Mouse (Mus musculus): Measurements from ENCODE around the gene Gmds. TPM values are rescaled to one million over a fixed set of nuclear protein-coding genes. Genes with fewer than 3 reads are reported as not detected.

Gmds gene
- polyA plus RNA-seq, 1 experiment from 2014 or later: 14.6 TPM

- H3K4me3 ChIP-seq: no peak overlapping the region
- no peak for ATAC-seq
- H3K4me2 ChIP-seq: no peak overlapping the region
- no peaks in the 10 kb centered on the region for H3K9me3 ChIP-seq (replicated peaks)
- H3K27me3 ChIP-seq (replicated peaks): no peaks in the 10 kb centered on the region
- H3K4me1 ChIP-seq: peaks cover 6% of the 10 kb centered on the region; the same call in 1 of the 2 replicates
- H3K27ac ChIP-seq: no peak overlapping the region
- WGBS (ENCODE audit: insufficient replicate concordance): 18% methylated on average over 4 of the region's 4 CpGs
- H3K9ac ChIP-seq: no peak overlapping the region
- H3K36me3 ChIP-seq: no peaks in the 10 kb centered on the region
These were observed 86.3 kb downstream of the Gmds start for GRCm38 (mm10) chr13:32252276-32252675.

- Histone ChIP-seq H3K4me2 (no peak overlapping the region), H3K36me3 (no peaks in the 10 kb centered on the region), H3K27me3 (replicated peaks) (no peaks in the 10 kb centered on the region), H3K27ac (no peak overlapping the region), H3K4me1 (no peaks in the 10 kb centered on the region), H3K9ac (no peak overlapping the region), H3K9me3 (replicated peaks) (no peaks in the 10 kb centered on the region), H3K4me3 (no peak overlapping the region)
- 39% methylated on average over 4 of the region's 4 CpGs for WGBS (ENCODE audit: insufficient replicate concordance)
- no peak for ATAC-seq
These were observed 96.3 kb downstream of the Gmds start for GRCm38 (mm10) chr13:32242200-32242599.

DNA sequence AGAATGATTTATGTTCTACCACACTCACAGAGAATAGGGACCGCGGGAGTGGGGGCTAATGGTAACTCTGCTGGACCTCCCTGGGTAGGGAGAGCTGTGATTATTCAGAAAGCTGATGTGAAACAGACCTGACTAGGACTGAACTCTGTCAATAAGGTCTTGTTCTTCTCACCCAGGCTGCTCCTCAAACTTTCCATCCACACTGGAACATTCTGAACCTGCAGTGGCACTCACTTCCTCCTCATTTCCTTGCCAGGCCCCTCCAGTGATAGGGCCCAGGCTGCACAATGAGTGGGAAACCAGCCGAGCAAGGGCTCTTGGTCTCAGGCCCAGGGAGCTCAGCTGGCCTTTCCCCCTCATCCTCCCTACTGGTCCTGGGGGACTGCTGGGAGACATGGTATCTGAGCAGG, 102.3 kb downstream of the Gmds start:
- 60% methylated on average over 3 of the region's 3 CpGs for WGBS (ENCODE audit: insufficient replicate concordance)
- Histone ChIP-seq H3K27me3 (replicated peaks) (no peaks in the 10 kb centered on the region), H3K36me3 (no peaks in the 10 kb centered on the region), H3K27ac (no peak overlapping the region), H3K4me3 (no peak overlapping the region), H3K9ac (no peak overlapping the region), H3K4me1 (peaks cover 31% of the 10 kb centered on the region), H3K9me3 (replicated peaks) (no peaks in the 10 kb centered on the region), H3K4me2 (no peak overlapping the region)
- ATAC-seq: no peak

DNA sequence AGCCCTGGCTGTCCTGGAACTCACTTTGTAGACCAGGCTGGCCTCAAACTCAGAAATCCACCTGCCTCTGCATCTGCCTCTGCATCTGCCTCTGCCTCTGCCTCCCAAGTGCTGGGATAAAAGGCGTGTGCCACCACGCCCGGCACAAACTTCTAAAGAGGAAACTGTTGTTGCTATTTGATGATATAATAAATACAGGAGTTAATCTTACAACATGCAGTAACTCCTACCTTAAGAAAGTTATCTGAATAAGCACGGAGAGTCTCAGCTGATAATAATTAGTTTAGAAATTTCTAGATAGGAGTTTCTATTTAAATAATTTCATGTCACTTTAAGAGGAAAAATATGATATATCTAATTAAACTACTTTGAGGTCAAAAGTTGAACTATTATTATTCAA, 103.5 kb downstream of the Gmds start:
- Histone ChIP-seq H3K4me2 (no peak overlapping the region), H3K27ac (no peak overlapping the region), H3K4me1 (peaks cover 31% of the 10 kb centered on the region), H3K9ac (no peak overlapping the region), H3K36me3 (no peaks in the 10 kb centered on the region), H3K9me3 (replicated peaks) (no peaks in the 10 kb centered on the region), H3K27me3 (replicated peaks) (no peaks in the 10 kb centered on the region), H3K4me3 (no peak overlapping the region)
- ATAC-seq: peak; percentile 33; the same call in 1 of the 2 replicates
- WGBS (ENCODE audit: insufficient replicate concordance): 32% methylated on average over 4 of the region's 4 CpGs

GRCm38 (mm10) chr13:32234019-32234418, 104.5 kb downstream of the Gmds start:
- no peaks in the 10 kb centered on the region for H3K9me3 ChIP-seq (replicated peaks)
- no peaks in the 10 kb centered on the region for H3K36me3 ChIP-seq
- H3K4me3 ChIP-seq: peak overlapping the region; percentile 16; the same call in 1 of the 2 replicates
- WGBS (ENCODE audit: insufficient replicate concordance): 18% methylated on average over 9 of the region's 9 CpGs
- peak overlapping the region; percentile 58 for H3K27ac ChIP-seq
- H3K4me1 ChIP-seq: peaks cover 31% of the 10 kb centered on the region
- peak overlapping the region; percentile 54 for H3K4me2 ChIP-seq
- H3K27me3 ChIP-seq (replicated peaks): no peaks in the 10 kb centered on the region
- H3K9ac ChIP-seq: peak overlapping the region; percentile 17; the same call in 1 of the 2 replicates
- peak; percentile 97 for ATAC-seq

DNA sequence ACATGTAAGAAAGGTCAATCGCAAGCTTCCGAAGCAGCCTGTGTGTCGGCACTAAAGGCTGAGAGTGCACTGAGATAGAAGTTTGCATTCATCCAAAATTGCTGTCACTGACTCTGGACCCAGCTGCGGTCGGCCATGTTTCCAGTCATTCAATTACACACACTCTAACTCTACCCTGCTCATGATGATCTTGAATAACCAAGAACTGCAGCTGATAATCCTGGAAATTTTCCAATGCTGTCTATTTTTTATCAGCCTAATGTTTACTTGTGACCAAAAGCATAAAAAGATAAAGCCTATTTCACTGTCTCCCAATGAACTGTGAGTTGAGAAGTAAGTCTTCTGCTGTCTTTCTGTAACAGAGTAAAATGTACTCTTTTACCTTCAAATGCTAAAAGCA, 106.1 kb downstream of the Gmds start:
- Histone ChIP-seq H3K4me3 (no peak overlapping the region), H3K4me2 (no peak overlapping the region), H3K27ac (no peak overlapping the region), H3K9ac (no peak overlapping the region), H3K9me3 (replicated peaks) (no peaks in the 10 kb centered on the region), H3K36me3 (no peaks in the 10 kb centered on the region), H3K27me3 (replicated peaks) (no peaks in the 10 kb centered on the region), H3K4me1 (peaks cover 31% of the 10 kb centered on the region)
- whole genome bisulfite sequencing (ENCODE audit: insufficient replicate concordance): 84% methylated on average over 5 of the region's 5 CpGs
- ATAC-seq: no peak

DNA sequence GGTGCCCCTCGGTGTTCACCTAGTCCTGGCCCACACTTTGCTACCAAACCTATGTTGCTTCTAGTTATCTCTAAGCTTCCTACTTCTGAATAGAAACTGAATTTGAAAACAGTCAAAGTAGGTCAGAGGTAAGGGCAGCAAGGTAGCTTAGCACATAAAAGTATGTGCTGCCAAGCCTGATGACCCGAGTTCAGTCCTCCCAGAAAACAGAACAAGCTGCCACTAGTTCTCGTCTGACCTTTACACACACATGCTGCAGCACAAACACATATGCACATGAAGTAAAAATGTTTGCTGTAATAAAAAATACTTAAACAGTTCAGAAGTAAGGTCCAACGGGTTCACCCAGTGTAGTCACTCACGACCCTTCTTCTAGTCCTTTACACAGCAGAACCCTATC, 106.6 kb downstream of the Gmds start:
- H3K36me3 ChIP-seq: no peaks in the 10 kb centered on the region
- no peak overlapping the region for H3K4me3 ChIP-seq
- no peak for ATAC-seq
- H3K9me3 ChIP-seq (replicated peaks): no peaks in the 10 kb centered on the region
- no peak overlapping the region for H3K27ac ChIP-seq
- no peaks in the 10 kb centered on the region for H3K27me3 ChIP-seq (replicated peaks)
- H3K9ac ChIP-seq: no peak overlapping the region
- H3K4me1 ChIP-seq: peaks cover 31% of the 10 kb centered on the region
- no peak overlapping the region for H3K4me2 ChIP-seq
- 80% methylated on average over 5 of the region's 5 CpGs for WGBS (ENCODE audit: insufficient replicate concordance)

DNA sequence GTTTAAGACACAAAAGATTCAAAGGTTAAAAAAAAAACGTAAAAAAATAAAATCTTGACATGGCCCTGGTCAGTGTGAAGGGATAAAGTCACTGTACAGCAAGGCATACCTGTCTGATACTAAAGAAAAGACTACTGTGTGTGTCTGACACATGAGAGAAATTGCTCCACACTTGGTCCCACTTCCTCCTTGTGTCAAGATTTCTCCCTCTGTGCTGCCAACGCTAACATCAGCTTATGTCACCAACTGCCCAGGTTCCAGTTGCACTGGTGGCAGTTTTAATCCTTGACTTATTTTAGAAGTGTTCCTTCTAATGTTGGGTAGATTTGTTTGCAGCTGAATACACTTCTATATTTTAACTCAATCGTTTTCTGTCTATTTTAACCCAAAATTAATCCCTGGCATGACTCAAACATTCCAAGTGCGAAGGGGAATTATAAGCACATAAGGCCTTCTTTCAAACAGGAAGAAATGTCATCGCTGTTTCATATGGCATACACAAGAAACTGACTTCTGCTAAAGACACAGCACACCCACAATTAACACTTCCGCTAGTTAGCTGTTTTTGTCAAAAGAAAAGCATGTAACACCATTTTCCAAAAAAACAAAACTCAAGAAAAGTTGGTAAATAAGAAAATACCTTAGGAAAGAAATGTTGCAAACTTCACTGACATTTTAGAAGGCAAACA, 110.5 kb downstream of the Gmds start:
- Histone ChIP-seq H3K27ac (no peak overlapping the region), H3K9me3 (replicated peaks) (no peaks in the 10 kb centered on the region), H3K9ac (no peak overlapping the region), H3K4me3 (no peak overlapping the region), H3K4me2 (no peak overlapping the region), H3K4me1 (peaks cover 12% of the 10 kb centered on the region), H3K36me3 (no peaks in the 10 kb centered on the region), H3K27me3 (replicated peaks) (no peaks in the 10 kb centered on the region)
- no peak for ATAC-seq
- WGBS (ENCODE audit: insufficient replicate concordance): 62% methylated on average over 6 of the region's 6 CpGs

DNA sequence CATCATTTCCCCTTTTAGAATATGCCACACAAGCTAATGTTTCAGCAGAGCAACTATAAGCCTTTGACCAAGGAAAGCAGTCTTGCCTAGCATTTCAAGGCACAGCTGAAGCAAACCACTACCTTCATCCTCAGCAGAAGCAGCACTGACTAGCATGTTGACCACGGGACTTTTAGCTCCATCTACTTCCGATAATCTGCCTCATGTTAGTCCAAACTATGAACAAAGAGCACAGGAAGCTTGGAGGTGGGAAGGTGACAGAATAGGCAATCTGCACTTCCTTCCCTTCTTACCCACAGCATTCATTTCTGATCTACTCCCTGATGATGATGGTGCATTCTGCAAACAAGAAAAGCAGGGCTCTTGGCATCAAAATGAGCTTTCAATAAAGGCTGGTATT, 120.9 kb downstream of the Gmds start:
- Histone ChIP-seq H3K27me3 (replicated peaks) (no peaks in the 10 kb centered on the region), H3K4me3 (no peak overlapping the region), H3K9ac (no peak overlapping the region), H3K36me3 (no peaks in the 10 kb centered on the region), H3K4me2 (no peak overlapping the region), H3K9me3 (replicated peaks) (no peaks in the 10 kb centered on the region), H3K4me1 (no peaks in the 10 kb centered on the region), H3K27ac (no peak overlapping the region)
- ATAC-seq: no peak
- 32% methylated on average over 2 of the region's 2 CpGs for WGBS (ENCODE audit: insufficient replicate concordance)

DNA sequence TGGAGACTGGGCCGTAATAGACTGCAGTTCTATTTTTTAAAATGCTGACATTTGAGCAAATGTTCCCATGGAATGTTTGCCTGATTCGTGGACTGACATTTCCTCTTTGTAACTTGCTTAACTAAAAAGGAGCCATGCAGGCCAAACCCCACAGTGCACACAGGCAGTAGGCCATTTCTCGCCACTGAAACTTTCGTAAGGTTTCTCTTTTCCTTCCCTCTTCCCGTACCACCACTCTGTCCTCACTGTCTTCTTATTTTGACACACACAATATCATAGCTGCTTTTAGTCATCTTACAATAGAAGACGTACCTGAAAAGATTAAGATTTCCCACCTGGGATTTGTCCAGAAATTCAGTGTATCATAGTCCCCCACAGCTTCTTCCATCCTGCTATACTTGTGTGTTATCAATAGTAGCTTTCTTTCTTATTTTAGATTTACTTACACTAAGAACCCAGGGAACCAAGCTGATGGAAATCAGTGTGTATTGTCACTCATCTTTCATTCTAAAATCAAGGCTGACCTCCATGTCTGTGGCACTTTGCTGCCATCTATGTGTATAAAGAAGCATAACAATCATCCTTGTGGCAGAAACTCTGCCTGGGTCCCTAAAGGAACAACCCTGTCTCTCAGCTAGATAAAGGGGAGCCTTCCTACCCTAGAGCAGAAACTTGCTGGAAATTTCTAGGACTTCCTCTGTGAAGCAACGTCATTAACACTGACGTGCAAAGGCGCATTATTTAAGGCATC, 124.7 kb downstream of the Gmds start:
- WGBS (ENCODE audit: insufficient replicate concordance): 48% methylated on average over 9 of the region's 9 CpGs
- H3K27ac ChIP-seq: no peak overlapping the region
- no peaks in the 10 kb centered on the region for H3K27me3 ChIP-seq (replicated peaks)
- H3K4me2 ChIP-seq: no peak overlapping the region
- no peak overlapping the region for H3K4me3 ChIP-seq
- no peak for ATAC-seq
- H3K9ac ChIP-seq: no peak overlapping the region
- no peaks in the 10 kb centered on the region for H3K9me3 ChIP-seq (replicated peaks)
- no peaks in the 10 kb centered on the region for H3K36me3 ChIP-seq
- no peaks in the 10 kb centered on the region for H3K4me1 ChIP-seq

GRCm38 (mm10) chr13:32212125-32212524, 126.4 kb downstream of the Gmds start:
- Histone ChIP-seq H3K4me1 (no peaks in the 10 kb centered on the region), H3K27ac (no peak overlapping the region), H3K9ac (no peak overlapping the region), H3K4me3 (no peak overlapping the region), H3K36me3 (no peaks in the 10 kb centered on the region), H3K9me3 (replicated peaks) (no peaks in the 10 kb centered on the region), H3K27me3 (replicated peaks) (no peaks in the 10 kb centered on the region), H3K4me2 (no peak overlapping the region)
- WGBS (ENCODE audit: insufficient replicate concordance): 52% methylated on average over 2 of the region's 2 CpGs
- no peak for ATAC-seq

DNA sequence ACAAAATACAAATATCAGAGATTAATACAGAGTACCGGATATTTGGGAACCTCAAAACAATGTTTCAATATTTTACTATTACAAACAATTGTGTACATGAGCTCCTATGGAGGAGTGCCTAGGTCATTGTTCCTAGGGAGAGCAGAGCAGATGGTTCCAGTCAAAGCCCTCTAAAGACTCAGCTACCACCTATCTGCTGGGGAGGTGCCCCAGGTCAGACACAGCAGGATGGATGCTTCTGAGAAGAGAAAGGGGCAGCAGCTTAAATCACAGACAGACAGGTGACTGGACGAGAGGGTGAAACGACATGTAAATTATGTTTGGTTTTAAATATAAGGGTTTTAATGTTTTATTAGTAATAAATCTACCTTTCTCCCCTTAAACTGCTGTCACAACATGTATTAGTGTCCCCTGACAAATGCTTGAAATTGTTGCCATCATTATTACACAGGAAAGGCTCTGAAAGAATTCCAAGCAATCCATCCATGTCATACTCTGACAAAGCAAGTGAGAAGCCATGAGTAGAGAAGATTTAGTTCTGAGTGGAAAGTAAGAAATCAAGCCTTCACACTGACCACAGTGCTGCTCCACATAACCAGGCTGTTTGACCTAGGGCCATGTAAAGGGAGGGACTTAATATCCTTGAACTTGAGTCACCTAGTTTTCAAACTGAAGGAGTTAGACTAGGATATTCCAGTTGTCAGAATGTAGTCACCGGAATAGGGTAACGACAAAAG, 131.2 kb downstream of the Gmds start:
- Histone ChIP-seq H3K27me3 (replicated peaks) (no peaks in the 10 kb centered on the region), H3K36me3 (no peaks in the 10 kb centered on the region), H3K4me3 (no peak overlapping the region), H3K4me1 (no peaks in the 10 kb centered on the region), H3K9me3 (replicated peaks) (no peaks in the 10 kb centered on the region), H3K4me2 (no peak overlapping the region), H3K27ac (no peak overlapping the region), H3K9ac (no peak overlapping the region)
- ATAC-seq: no peak
- WGBS (ENCODE audit: insufficient replicate concordance): 78% methylated on average over 5 of the region's 5 CpGs

Measured in liver, embryonic 12.5 days (tissue).